Mouse (Mus musculus): ENCODE results near the gene Sorbs1. TPM values are rescaled to one million over a fixed set of nuclear protein-coding genes. Genes with fewer than 3 reads are reported as not detected.

Sorbs1 gene
- polyA plus RNA-seq, 1 experiment from 2014 or later = 49.5 TPM

GRCm38 (mm10) chr19:40523431-40524005 is 9.9 kb upstream of the Sorbs1 start:
- H3K27ac ChIP-seq (ENCODE audit: low read depth, low read length) = no peak overlapping the region
- ATAC-seq (ENCODE audit: low FRiP score, low TSS enrichment) = no peak

GRCm38 (mm10) chr19:40520403-40520802 is 6.8 kb upstream of the Sorbs1 start:
- WGBS = 83% methylated on average over 5 of the region's 5 CpGs
- Histone ChIP-seq H3K4me1 (ENCODE audit: control insufficient read depth, insufficient read depth, low read length) (no peaks in the 10 kb centered on the region), H3K27me3 (ENCODE audit: control insufficient read depth, insufficient read depth, low read length) (no peaks in the 10 kb centered on the region), H3K4me3 (ENCODE audit: low read length) (no peak overlapping the region), H3K27ac (ENCODE audit: low read depth, low read length) (no peak overlapping the region), H3K9ac (ENCODE audit: low read depth, low read length) (no peak overlapping the region), H3K4me2 (replicated peaks; ENCODE audit: low read depth, low read length) (no peak overlapping the region), H3K9me3 (ENCODE audit: control insufficient read depth, low read length) (no peaks in the 10 kb centered on the region), H3K36me3 (ENCODE audit: control insufficient read depth, insufficient read depth, low read length) (no peaks in the 10 kb centered on the region)
- no peak for ATAC-seq (ENCODE audit: low FRiP score, low TSS enrichment)

More at GRCm38 (mm10) chr19:40523431-40524005, 9.9 kb upstream of the Sorbs1 start:
- no peak overlapping the region for H3K4me2 ChIP-seq (replicated peaks; ENCODE audit: low read depth, low read length)
- no peaks in the 10 kb centered on the region for H3K9me3 ChIP-seq (ENCODE audit: control insufficient read depth, low read length)
- no peaks in the 10 kb centered on the region for H3K4me1 ChIP-seq (ENCODE audit: control insufficient read depth, insufficient read depth, low read length)
- no peak overlapping the region for H3K9ac ChIP-seq (ENCODE audit: low read depth, low read length)
- H3K27me3 ChIP-seq (ENCODE audit: control insufficient read depth, insufficient read depth, low read length) = no peaks in the 10 kb centered on the region
- no peak overlapping the region for H3K4me3 ChIP-seq (ENCODE audit: low read length)
- no peaks in the 10 kb centered on the region for H3K36me3 ChIP-seq (ENCODE audit: control insufficient read depth, insufficient read depth, low read length)
- 84% methylated on average over 8 of the region's 8 CpGs for WGBS

GRCm38 (mm10) chr19:40518706-40519105 is 5.1 kb upstream of the Sorbs1 start:
- H3K4me3 ChIP-seq (ENCODE audit: low read length) = no peak overlapping the region
- no peak overlapping the region for H3K9ac ChIP-seq (ENCODE audit: low read depth, low read length)
- no peak overlapping the region for H3K27ac ChIP-seq (ENCODE audit: low read depth, low read length)
- no peaks in the 10 kb centered on the region for H3K4me1 ChIP-seq (ENCODE audit: control insufficient read depth, insufficient read depth, low read length)
- H3K36me3 ChIP-seq (ENCODE audit: control insufficient read depth, insufficient read depth, low read length) = no peaks in the 10 kb centered on the region
- no peak for ATAC-seq (ENCODE audit: low FRiP score, low TSS enrichment)
- WGBS = 40% methylated on average over 1 of the region's 1 CpGs
- no peaks in the 10 kb centered on the region for H3K27me3 ChIP-seq (ENCODE audit: control insufficient read depth, insufficient read depth, low read length)
- H3K9me3 ChIP-seq (ENCODE audit: control insufficient read depth, low read length) = no peaks in the 10 kb centered on the region
- H3K4me2 ChIP-seq (replicated peaks; ENCODE audit: low read depth, low read length) = no peak overlapping the region

GRCm38 (mm10) chr19:40515596-40515995 is 2.0 kb upstream of the Sorbs1 start:
- Histone ChIP-seq H3K27me3 (ENCODE audit: control insufficient read depth, insufficient read depth, low read length) (no peaks in the 10 kb centered on the region), H3K9ac (ENCODE audit: low read depth, low read length) (no peak overlapping the region), H3K4me3 (ENCODE audit: low read length) (no peak overlapping the region), H3K4me2 (replicated peaks; ENCODE audit: low read depth, low read length) (no peak overlapping the region), H3K4me1 (ENCODE audit: control insufficient read depth, insufficient read depth, low read length) (peaks cover 10% of the 10 kb centered on the region; the same call in 1 of the 2 replicates), H3K9me3 (ENCODE audit: control insufficient read depth, low read length) (no peaks in the 10 kb centered on the region), H3K27ac (ENCODE audit: low read depth, low read length) (no peak overlapping the region), H3K36me3 (ENCODE audit: control insufficient read depth, insufficient read depth, low read length) (no peaks in the 10 kb centered on the region)
- no peak for ATAC-seq (ENCODE audit: low FRiP score, low TSS enrichment)
- 91% methylated on average over 3 of the region's 3 CpGs for whole genome bisulfite sequencing

- H3K4me2 ChIP-seq (replicated peaks; ENCODE audit: low read depth, low read length) = no peak overlapping the region
- no peak overlapping the region for H3K4me3 ChIP-seq (ENCODE audit: low read length)
- no peaks in the 10 kb centered on the region for H3K9me3 ChIP-seq (ENCODE audit: control insufficient read depth, low read length)
- no peak overlapping the region for H3K9ac ChIP-seq (ENCODE audit: low read depth, low read length)
- WGBS = 72% methylated on average over 7 of the region's 7 CpGs
- ATAC-seq (ENCODE audit: low FRiP score, low TSS enrichment) = no peak
- no peaks in the 10 kb centered on the region for H3K36me3 ChIP-seq (ENCODE audit: control insufficient read depth, insufficient read depth, low read length)
- no peaks in the 10 kb centered on the region for H3K27me3 ChIP-seq (ENCODE audit: control insufficient read depth, insufficient read depth, low read length)
- peaks cover 16% of the 10 kb centered on the region; the same call in 1 of the 2 replicates for H3K4me1 ChIP-seq (ENCODE audit: control insufficient read depth, insufficient read depth, low read length)
- H3K27ac ChIP-seq (ENCODE audit: low read depth, low read length) = no peak overlapping the region
Observed at GRCm38 (mm10) chr19:40514376-40514775, 797 bp upstream of the Sorbs1 start.

- H3K4me2 ChIP-seq (replicated peaks; ENCODE audit: low read depth, low read length) = peak overlapping the region; percentile 90
- peak; percentile 50 for ATAC-seq (ENCODE audit: low FRiP score, low TSS enrichment)
- H3K9me3 ChIP-seq (ENCODE audit: control insufficient read depth, low read length) = no peaks in the 10 kb centered on the region
- peaks cover 16% of the 10 kb centered on the region; the same call in 1 of the 2 replicates for H3K4me1 ChIP-seq (ENCODE audit: control insufficient read depth, insufficient read depth, low read length)
- 1% methylated on average over 34 of the region's 34 CpGs for WGBS
- H3K4me3 ChIP-seq (ENCODE audit: low read length) = peak overlapping the region; percentile 63
- H3K36me3 ChIP-seq (ENCODE audit: control insufficient read depth, insufficient read depth, low read length) = no peaks in the 10 kb centered on the region
- peak overlapping the region; percentile 66; the same call in 1 of the 2 replicates for H3K27ac ChIP-seq (ENCODE audit: low read depth, low read length)
- peak overlapping the region; percentile 71 for H3K9ac ChIP-seq (ENCODE audit: low read depth, low read length)
- H3K27me3 ChIP-seq (ENCODE audit: control insufficient read depth, insufficient read depth, low read length) = no peaks in the 10 kb centered on the region
Observed at GRCm38 (mm10) chr19:40512500-40513421, 818 bp downstream of the Sorbs1 start.

- ATAC-seq (ENCODE audit: low FRiP score, low TSS enrichment) = no peak
- Histone ChIP-seq H3K9ac (ENCODE audit: low read depth, low read length) (peak overlapping the region; percentile 71; the same call in 1 of the 2 replicates), H3K36me3 (ENCODE audit: control insufficient read depth, insufficient read depth, low read length) (no peaks in the 10 kb centered on the region), H3K4me2 (replicated peaks; ENCODE audit: low read depth, low read length) (peak overlapping the region; percentile 90), H3K4me1 (ENCODE audit: control insufficient read depth, insufficient read depth, low read length) (peaks cover 16% of the 10 kb centered on the region; the same call in 1 of the 2 replicates), H3K27me3 (ENCODE audit: control insufficient read depth, insufficient read depth, low read length) (no peaks in the 10 kb centered on the region), H3K4me3 (ENCODE audit: low read length) (peak overlapping the region; percentile 63), H3K27ac (ENCODE audit: low read depth, low read length) (no peak overlapping the region), H3K9me3 (ENCODE audit: control insufficient read depth, low read length) (no peaks in the 10 kb centered on the region)
- 17% methylated on average over 5 of the region's 5 CpGs for WGBS
Observed at GRCm38 (mm10) chr19:40511679-40512309, 1.8 kb downstream of the Sorbs1 start.

GRCm38 (mm10) chr19:40511100-40511439 is 2.5 kb downstream of the Sorbs1 start:
- Histone ChIP-seq H3K27ac (ENCODE audit: low read depth, low read length) (no peak overlapping the region), H3K9ac (ENCODE audit: low read depth, low read length) (no peak overlapping the region), H3K4me1 (ENCODE audit: control insufficient read depth, insufficient read depth, low read length) (peaks cover 16% of the 10 kb centered on the region; the same call in 1 of the 2 replicates), H3K4me3 (ENCODE audit: low read length) (no peak overlapping the region), H3K27me3 (ENCODE audit: control insufficient read depth, insufficient read depth, low read length) (no peaks in the 10 kb centered on the region), H3K36me3 (ENCODE audit: control insufficient read depth, insufficient read depth, low read length) (no peaks in the 10 kb centered on the region), H3K4me2 (replicated peaks; ENCODE audit: low read depth, low read length) (no peak overlapping the region), H3K9me3 (ENCODE audit: control insufficient read depth, low read length) (no peaks in the 10 kb centered on the region)
- WGBS = 56% methylated on average over 8 of the region's 8 CpGs
- no peak for ATAC-seq (ENCODE audit: low FRiP score, low TSS enrichment)
